Mouse (Mus musculus): ENCODE results near the gene Swsap1. TPM values are rescaled to one million over a fixed set of nuclear protein-coding genes. Genes with fewer than 3 reads are reported as not detected.
A peak's percentile ranks its signal among the peaks of the same experiment; 100 is the strongest.

Gene Swsap1
- polyA plus RNA-seq, 1 experiment: 12.8 TPM

- H3K4me1 ChIP-seq (ENCODE audit: control insufficient read depth, insufficient read depth, low read length): peaks cover 23% of the 10 kb centered on the region
- peak overlapping the region; percentile 80 for H3K4me3 ChIP-seq (replicated peaks; ENCODE audit: insufficient read depth, low read depth, low read length)
- H3K27me3 ChIP-seq (ENCODE audit: control insufficient read depth, insufficient read depth, low read length): no peaks in the 10 kb centered on the region
- DNase-seq: no peak
- no peak overlapping the region for H3K27ac ChIP-seq (ENCODE audit: insufficient read depth, low read length)
- WGBS: 19% methylated on average over 4 of the region's 4 CpGs
- TF ChIP-seq POLR2A (IDR thresholded peaks at IDR 0.05; ENCODE audit: borderline replicate concordance, insufficient read depth, low read length) (no peak), CTCF (IDR thresholded peaks at IDR 0.05; ENCODE audit: borderline replicate concordance, insufficient read depth, low read depth, low read length) (no peak)
Observed at GRCm38 (mm10) chr9:21937711-21938175, 17.8 kb upstream of the Swsap1 start.

- TF ChIP-seq CTCF (IDR thresholded peaks at IDR 0.05; ENCODE audit: borderline replicate concordance, insufficient read depth, low read depth, low read length): no peak
- TF ChIP-seq POLR2A (IDR thresholded peaks at IDR 0.05; ENCODE audit: borderline replicate concordance, insufficient read depth, low read length): no peak
- Histone ChIP-seq H3K27me3 (ENCODE audit: control insufficient read depth, insufficient read depth, low read length) (no peaks in the 10 kb centered on the region), H3K4me3 (replicated peaks; ENCODE audit: insufficient read depth, low read depth, low read length) (peak overlapping the region; percentile 80), H3K4me1 (ENCODE audit: control insufficient read depth, insufficient read depth, low read length) (peaks cover 19% of the 10 kb centered on the region), H3K27ac (ENCODE audit: insufficient read depth, low read length) (no peak overlapping the region)
- WGBS: 45% methylated on average over 4 of the region's 4 CpGs
- DNase-seq: peak in 1 of 2 experiments; percentile 42
Observed at GRCm38 (mm10) chr9:21938234-21938855, 17.2 kb upstream of the Swsap1 start.

- whole genome bisulfite sequencing: 77% methylated on average over 12 of the region's 12 CpGs
- H3K27ac ChIP-seq (ENCODE audit: insufficient read depth, low read length): no peak overlapping the region
Observed at GRCm38 (mm10) chr9:21943046-21943445, 12.5 kb upstream of the Swsap1 start.

GRCm38 (mm10) chr9:21943638-21944037 lies 11.9 kb upstream of the Swsap1 start:
- H3K4me3 ChIP-seq (replicated peaks; ENCODE audit: insufficient read depth, low read depth, low read length): no peak overlapping the region
- H3K27me3 ChIP-seq (ENCODE audit: control insufficient read depth, insufficient read depth, low read length): no peaks in the 10 kb centered on the region
- TF ChIP-seq CTCF (IDR thresholded peaks at IDR 0.05; ENCODE audit: borderline replicate concordance, insufficient read depth, low read depth, low read length) (no peak), POLR2A (IDR thresholded peaks at IDR 0.05; ENCODE audit: borderline replicate concordance, insufficient read depth, low read length) (no peak)
- 64% methylated on average over 12 of the region's 12 CpGs for WGBS
- no peak for DNase-seq
- H3K4me1 ChIP-seq (ENCODE audit: control insufficient read depth, insufficient read depth, low read length): 0 out of 2 replicates have a peak, but pooled peaks cover 3% of the 10 kb centered on the region
- no peak overlapping the region for H3K27ac ChIP-seq (ENCODE audit: insufficient read depth, low read length)

More at GRCm38 (mm10) chr9:21943046-21943445, 12.5 kb upstream of the Swsap1 start:
- Histone ChIP-seq H3K4me3 (replicated peaks; ENCODE audit: insufficient read depth, low read depth, low read length) (no peak overlapping the region), H3K27me3 (ENCODE audit: control insufficient read depth, insufficient read depth, low read length) (no peaks in the 10 kb centered on the region), H3K4me1 (ENCODE audit: control insufficient read depth, insufficient read depth, low read length) (peaks cover 9% of the 10 kb centered on the region)
- no peak for TF ChIP-seq CTCF (IDR thresholded peaks at IDR 0.05; ENCODE audit: borderline replicate concordance, insufficient read depth, low read depth, low read length)
- no peak for TF ChIP-seq POLR2A (IDR thresholded peaks at IDR 0.05; ENCODE audit: borderline replicate concordance, insufficient read depth, low read length)
- no peak for DNase-seq

- no peak overlapping the region for H3K27ac ChIP-seq (ENCODE audit: insufficient read depth, low read length)
- no peak for TF ChIP-seq CTCF (IDR thresholded peaks at IDR 0.05; ENCODE audit: borderline replicate concordance, insufficient read depth, low read depth, low read length)
- TF ChIP-seq POLR2A (IDR thresholded peaks at IDR 0.05; ENCODE audit: borderline replicate concordance, insufficient read depth, low read length): no peak
- WGBS: 35% methylated on average over 23 of the region's 23 CpGs
- H3K4me3 ChIP-seq (replicated peaks; ENCODE audit: insufficient read depth, low read depth, low read length): no peak overlapping the region
- H3K27me3 ChIP-seq (ENCODE audit: control insufficient read depth, insufficient read depth, low read length): no peaks in the 10 kb centered on the region
- DNase-seq: peak in 1 of 2 experiments; percentile 20
- 0 out of 2 replicates have a peak, but pooled peaks cover 3% of the 10 kb centered on the region for H3K4me1 ChIP-seq (ENCODE audit: control insufficient read depth, insufficient read depth, low read length)
Observed at GRCm38 (mm10) chr9:21944267-21944666, 11.3 kb upstream of the Swsap1 start.

GRCm38 (mm10) chr9:21947540-21948130 lies 7.9 kb upstream of the Swsap1 start:
- TF ChIP-seq CTCF (IDR thresholded peaks at IDR 0.05; ENCODE audit: borderline replicate concordance, insufficient read depth, low read depth, low read length) (no peak), POLR2A (IDR thresholded peaks at IDR 0.05; ENCODE audit: borderline replicate concordance, insufficient read depth, low read length) (no peak)
- no peak overlapping the region for H3K4me3 ChIP-seq (replicated peaks; ENCODE audit: insufficient read depth, low read depth, low read length)
- H3K27ac ChIP-seq (ENCODE audit: insufficient read depth, low read length): no peak overlapping the region
- 39% methylated on average over 28 of the region's 28 CpGs for WGBS
- H3K4me1 ChIP-seq (ENCODE audit: control insufficient read depth, insufficient read depth, low read length): 0 out of 2 replicates have a peak, but pooled peaks cover 3% of the 10 kb centered on the region
- H3K27me3 ChIP-seq (ENCODE audit: control insufficient read depth, insufficient read depth, low read length): no peaks in the 10 kb centered on the region
- DNase-seq: no peak

GRCm38 (mm10) chr9:21948146-21948545 lies 7.4 kb upstream of the Swsap1 start:
- 49% methylated on average over 8 of the region's 8 CpGs for WGBS
- Histone ChIP-seq H3K4me3 (replicated peaks; ENCODE audit: insufficient read depth, low read depth, low read length) (no peak overlapping the region), H3K27me3 (ENCODE audit: control insufficient read depth, insufficient read depth, low read length) (no peaks in the 10 kb centered on the region), H3K4me1 (ENCODE audit: control insufficient read depth, insufficient read depth, low read length) (0 out of 2 replicates have a peak, but pooled peaks cover 3% of the 10 kb centered on the region), H3K27ac (ENCODE audit: insufficient read depth, low read length) (no peak overlapping the region)
- DNase-seq: no peak
- TF ChIP-seq CTCF (IDR thresholded peaks at IDR 0.05; ENCODE audit: borderline replicate concordance, insufficient read depth, low read depth, low read length): no peak
- TF ChIP-seq POLR2A (IDR thresholded peaks at IDR 0.05; ENCODE audit: borderline replicate concordance, insufficient read depth, low read length): no peak

GRCm38 (mm10) chr9:21948790-21949189 lies 6.8 kb upstream of the Swsap1 start:
- TF ChIP-seq POLR2A (IDR thresholded peaks at IDR 0.05; ENCODE audit: borderline replicate concordance, insufficient read depth, low read length) (no peak), CTCF (IDR thresholded peaks at IDR 0.05; ENCODE audit: borderline replicate concordance, insufficient read depth, low read depth, low read length) (no peak)
- Histone ChIP-seq H3K27ac (ENCODE audit: insufficient read depth, low read length) (no peak overlapping the region), H3K4me3 (replicated peaks; ENCODE audit: insufficient read depth, low read depth, low read length) (no peak overlapping the region), H3K4me1 (ENCODE audit: control insufficient read depth, insufficient read depth, low read length) (0 out of 2 replicates have a peak, but pooled peaks cover 3% of the 10 kb centered on the region), H3K27me3 (ENCODE audit: control insufficient read depth, insufficient read depth, low read length) (no peaks in the 10 kb centered on the region)
- 41% methylated on average over 6 of the region's 6 CpGs for WGBS
- DNase-seq: no peak

Measured in cerebellum, adult 2 months (tissue).